ENCODE assay signal across 16 mouse cellular contexts in the genomic region with DNA sequence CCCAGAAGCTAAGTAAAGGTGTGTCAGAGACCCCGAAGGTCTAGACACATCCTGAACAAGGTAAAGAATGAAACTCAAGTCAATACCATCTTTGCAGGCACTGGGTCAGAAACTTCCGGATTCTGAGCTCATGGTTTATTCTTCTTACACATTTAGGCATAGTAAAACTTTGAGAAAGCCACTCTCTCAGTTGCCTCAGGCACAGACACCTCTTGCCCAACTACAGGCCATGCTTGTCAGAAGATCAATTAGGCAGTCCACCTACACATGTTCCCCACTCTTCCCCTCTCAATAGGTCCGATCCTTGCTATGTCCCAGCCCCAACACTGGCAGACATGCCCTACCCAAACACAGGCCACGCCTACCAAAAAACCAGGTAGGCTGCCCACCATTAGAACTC.
"Had no signal": no experiment of that assay in that cellular context is flagged by ENCODE, and none has a peak within 500 bp of the region (broad histone marks: within the 10 kb centered on the region; RNA-seq: fewer than 3 reads in every experiment).

No protein-coding gene starts in this region.

- H3K9me3 ChIP-seq: neural tube, embryonic 13.5 days; neural tube, embryonic 15.5 days; stomach, embryonic 15.5 days had no signal

- H3K4me1 ChIP-seq: neural tube, embryonic 15.5 days; stomach, embryonic 15.5 days had no signal

- H3K9ac ChIP-seq: neural tube, embryonic 13.5 days; neural tube, embryonic 15.5 days; stomach, embryonic 15.5 days had no signal

- H3K36me3 ChIP-seq: neural tube, embryonic 13.5 days; neural tube, embryonic 15.5 days; stomach, embryonic 15.5 days had no signal

- H3K27me3 ChIP-seq: neural tube, embryonic 13.5 days; neural tube, embryonic 15.5 days; stomach, embryonic 15.5 days had no signal

- H3K4me2 ChIP-seq: neural tube, embryonic 13.5 days; neural tube, embryonic 15.5 days; stomach, embryonic 15.5 days had no signal

- DNase-seq: retina, postnatal 1 day; right cerebral cortex, adult 18-20 months; right cerebral cortex, postnatal 14 days; right cerebral cortex, postnatal 25 days; right cerebral cortex, postnatal 4 days; spleen, adult 18-20 months; thymus, adult 18-20 months; thymus, adult 2 months; thymus, postnatal 14 days; thymus, postnatal 25 days; thymus, postnatal 36 days; thymus, postnatal 4 days had no signal

- H3K4me3 ChIP-seq: neural tube, embryonic 13.5 days; neural tube, embryonic 15.5 days; stomach, embryonic 15.5 days had no signal

- H3K27ac ChIP-seq: neural tube, embryonic 13.5 days; neural tube, embryonic 15.5 days; stomach, embryonic 15.5 days; stomach, postnatal 0 days had no signal
